Mouse (Mus musculus): ENCODE measurements around the gene Rfx4. TPM values are rescaled to one million over a fixed set of nuclear protein-coding genes. Genes with fewer than 3 reads are reported as not detected.
A peak's percentile ranks its signal among the peaks of the same experiment; 100 is the strongest.

Gene Rfx4
- total RNA-seq, 2 experiments from 2014 or later = not detected

GRCm38 (mm10) chr10:84858371-84858770 lies 102.5 kb downstream of the Rfx4 start:
- ATAC-seq (replicated peaks; ENCODE audit: poor library complexity, severe bottlenecking) = no peak

- no peak for ATAC-seq (replicated peaks; ENCODE audit: poor library complexity, severe bottlenecking)
These were observed 103.1 kb downstream of the Rfx4 start for GRCm38 (mm10) chr10:84858806-84859496.

DNA sequence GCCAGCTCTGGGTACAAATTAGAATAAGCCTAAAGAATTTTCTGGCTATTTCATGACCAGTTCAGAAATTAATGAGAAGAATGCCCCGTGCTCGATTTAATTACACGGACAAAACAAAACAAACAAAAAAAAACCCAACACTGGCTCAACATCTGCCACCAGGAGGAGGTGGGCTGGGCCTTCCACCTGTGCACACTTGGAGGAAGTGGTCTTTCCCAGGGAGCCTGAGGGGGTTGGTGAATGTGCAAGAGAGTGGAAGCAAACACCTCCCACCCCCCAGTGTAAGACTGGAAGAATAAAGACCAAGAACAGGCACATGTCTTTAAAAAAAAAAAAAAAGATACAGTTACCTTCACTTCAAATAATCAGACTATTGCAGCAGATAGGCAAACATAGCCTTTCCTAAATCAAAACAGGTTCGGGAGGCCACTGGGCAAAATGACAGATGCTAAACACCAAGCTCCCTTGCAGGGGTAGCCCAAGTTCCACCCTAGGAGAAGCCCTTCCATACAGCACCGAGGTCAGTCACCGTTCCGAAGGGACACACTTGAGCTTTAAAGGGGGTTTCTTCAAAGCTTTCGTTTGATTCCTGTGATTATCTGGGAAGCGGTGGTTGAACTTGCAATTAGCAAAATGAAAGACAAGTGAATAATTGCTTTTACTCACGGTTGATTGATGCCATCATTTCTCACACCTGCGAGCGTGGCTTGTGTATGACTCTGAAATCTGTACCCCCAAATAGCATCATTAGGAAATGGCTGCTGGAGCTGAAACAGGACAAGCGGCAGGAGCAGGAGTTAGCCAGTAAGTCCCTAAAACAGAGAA lies 103.9 kb downstream of the Rfx4 start:
- no peak for ATAC-seq (replicated peaks; ENCODE audit: poor library complexity, severe bottlenecking)

DNA sequence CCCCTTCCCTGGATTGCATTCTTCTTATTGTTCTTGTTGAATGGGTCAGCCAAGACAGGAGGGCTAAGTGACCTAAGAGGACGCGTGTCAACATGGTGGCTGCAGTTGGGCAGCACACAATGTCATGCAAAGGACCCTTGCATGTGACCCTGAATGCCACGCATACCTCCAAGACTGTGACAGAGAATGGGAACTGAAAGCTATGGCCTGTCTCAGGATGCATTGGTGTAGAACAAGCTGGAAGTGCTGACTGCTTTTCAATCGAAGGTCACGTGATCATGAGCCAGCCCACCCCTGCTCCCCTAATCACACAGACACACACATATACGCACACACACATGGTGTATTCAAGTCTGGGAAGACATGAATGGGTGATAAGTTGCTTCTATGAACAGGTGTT lies 107.6 kb downstream of the Rfx4 start:
- ATAC-seq (replicated peaks; ENCODE audit: poor library complexity, severe bottlenecking) = peak; percentile 22; the same call in 1 of the 2 replicates

DNA sequence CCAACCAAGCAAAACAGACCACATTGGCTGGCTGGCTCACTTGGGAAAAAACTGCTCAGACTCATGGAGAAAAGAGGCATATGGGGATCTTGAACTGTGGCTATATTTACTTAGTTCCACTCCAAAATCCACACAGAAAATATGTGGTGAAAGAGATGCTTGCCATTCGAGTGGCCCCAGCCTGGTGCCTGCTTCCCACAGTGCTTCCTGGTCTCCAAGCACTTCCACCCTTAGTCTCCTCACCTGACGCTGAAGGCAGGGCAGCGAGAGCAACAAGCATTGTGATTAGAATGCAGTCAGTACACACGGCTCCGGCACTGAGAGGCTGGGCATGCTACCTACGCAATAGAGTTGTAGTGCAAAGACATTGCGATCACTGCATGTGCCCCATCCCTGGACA lies 111.7 kb downstream of the Rfx4 start:
- ATAC-seq (replicated peaks; ENCODE audit: poor library complexity, severe bottlenecking) = no peak

- ATAC-seq (replicated peaks; ENCODE audit: poor library complexity, severe bottlenecking) = no peak
These were observed 115.4 kb downstream of the Rfx4 start for GRCm38 (mm10) chr10:84871285-84871684.

DNA sequence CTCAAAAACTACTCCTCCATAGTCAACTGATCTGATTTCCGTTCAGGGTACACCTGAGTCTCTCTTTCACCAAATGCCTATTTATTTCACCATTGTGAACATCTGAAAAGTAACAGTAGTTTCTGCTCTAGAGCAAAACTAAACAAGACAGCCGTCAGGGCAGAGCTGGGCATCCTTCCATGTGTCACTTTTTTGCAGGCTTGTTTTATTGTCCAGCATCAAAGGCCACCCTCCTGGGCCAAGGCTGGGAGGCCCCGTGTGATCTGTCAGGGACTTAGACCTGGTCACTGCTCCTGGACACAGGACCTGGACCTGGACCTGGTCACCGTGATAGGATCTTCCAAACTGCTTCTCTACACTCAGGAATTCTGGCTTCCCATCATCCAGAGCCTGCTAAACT lies 116.1 kb downstream of the Rfx4 start:
- ATAC-seq (replicated peaks; ENCODE audit: poor library complexity, severe bottlenecking) = no peak

GRCm38 (mm10) chr10:84879823-84880571 lies 124.1 kb downstream of the Rfx4 start:
- ATAC-seq (replicated peaks; ENCODE audit: poor library complexity, severe bottlenecking) = no peak

GRCm38 (mm10) chr10:84882528-84882927 lies 126.7 kb downstream of the Rfx4 start:
- ATAC-seq (replicated peaks; ENCODE audit: poor library complexity, severe bottlenecking) = no peak

DNA sequence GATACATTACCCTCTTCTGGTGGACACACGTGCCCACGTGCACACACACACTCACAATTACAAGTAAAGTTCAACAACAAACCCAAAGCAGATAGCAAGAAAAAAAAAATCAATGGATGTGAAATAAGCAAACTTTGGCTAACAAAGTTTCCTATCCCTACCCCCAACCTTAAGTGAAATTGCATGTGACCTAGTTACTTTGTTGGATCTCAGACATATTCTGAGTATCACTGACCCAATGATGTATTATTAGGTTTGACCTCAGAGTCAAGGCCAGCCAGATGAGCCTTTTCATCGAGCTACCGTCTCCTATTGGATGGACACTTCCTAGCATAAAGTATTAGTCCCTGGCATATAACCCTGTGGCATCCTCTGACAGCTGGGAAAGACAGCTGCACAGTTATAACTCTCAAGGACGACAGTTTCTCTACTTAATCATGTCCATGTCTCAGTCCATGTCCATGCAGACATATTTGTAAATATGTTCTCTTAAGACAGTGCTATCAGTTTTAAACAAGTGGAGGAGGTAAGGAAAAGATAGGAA lies 129.6 kb downstream of the Rfx4 start:
- no peak for ATAC-seq (replicated peaks; ENCODE audit: poor library complexity, severe bottlenecking)

DNA sequence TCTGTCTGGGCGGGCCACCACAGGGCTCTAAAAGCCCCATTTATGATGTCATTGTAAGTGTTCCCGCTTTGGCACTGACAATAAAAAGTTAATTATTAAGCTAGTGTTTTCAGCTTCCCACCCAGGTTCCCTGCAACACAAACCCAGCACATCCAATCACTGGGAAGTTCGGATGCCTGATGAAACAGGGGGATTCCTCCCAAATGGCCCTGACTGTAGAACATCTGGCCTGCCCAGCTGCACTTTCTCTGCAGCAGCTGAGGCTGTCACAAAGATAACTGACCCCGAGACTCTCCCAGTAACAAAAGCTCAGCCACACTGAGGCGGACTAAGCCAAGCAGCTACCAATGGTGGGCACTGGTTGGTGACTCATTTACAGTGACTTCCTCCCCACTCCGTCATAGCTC lies 130.4 kb downstream of the Rfx4 start:
- peak; percentile 89 for ATAC-seq (replicated peaks; ENCODE audit: poor library complexity, severe bottlenecking)

- no peak for ATAC-seq (replicated peaks; ENCODE audit: poor library complexity, severe bottlenecking)
These were observed 130.9 kb downstream of the Rfx4 start for GRCm38 (mm10) chr10:84886785-84887184.

DNA sequence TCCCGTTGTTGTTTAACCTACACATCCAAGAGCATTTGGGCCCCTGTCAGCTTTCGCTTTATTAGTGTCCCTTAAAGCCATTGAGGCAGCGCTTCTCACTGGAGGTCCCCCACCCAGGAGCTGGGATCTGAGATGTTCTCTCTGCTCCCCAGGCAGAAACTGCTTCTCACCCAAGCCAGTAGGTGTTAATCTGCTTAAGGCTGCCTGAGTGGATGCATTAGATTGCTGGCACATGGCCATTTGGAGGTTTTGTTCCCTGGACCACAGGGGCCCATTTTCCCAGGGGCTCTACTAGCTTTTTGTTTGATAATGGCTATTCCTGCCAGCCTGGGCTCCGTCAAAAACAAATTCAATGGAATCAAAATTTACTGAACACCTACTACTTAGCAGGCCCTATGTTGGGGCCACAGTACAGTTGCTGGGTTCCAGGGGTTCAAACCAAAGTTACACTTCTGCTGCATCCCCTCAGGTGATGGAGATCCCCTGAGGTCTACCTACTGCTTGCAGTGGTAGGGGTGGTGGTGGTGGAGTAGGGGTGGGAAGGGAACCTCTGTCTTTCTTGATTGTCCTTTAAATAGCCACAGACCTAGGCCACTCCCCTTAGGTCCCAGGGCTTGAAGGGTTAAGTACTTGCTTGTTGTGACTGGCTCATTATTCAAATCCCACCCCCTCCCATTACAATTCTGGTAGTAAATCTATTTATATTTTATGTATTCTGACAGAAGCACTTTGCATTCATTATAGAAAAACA lies 133.4 kb downstream of the Rfx4 start:
- no peak for ATAC-seq (replicated peaks; ENCODE audit: poor library complexity, severe bottlenecking)

- no peak for ATAC-seq (replicated peaks; ENCODE audit: poor library complexity, severe bottlenecking)
These were observed 140.0 kb downstream of the Rfx4 start for GRCm38 (mm10) chr10:84895810-84896358.

DNA sequence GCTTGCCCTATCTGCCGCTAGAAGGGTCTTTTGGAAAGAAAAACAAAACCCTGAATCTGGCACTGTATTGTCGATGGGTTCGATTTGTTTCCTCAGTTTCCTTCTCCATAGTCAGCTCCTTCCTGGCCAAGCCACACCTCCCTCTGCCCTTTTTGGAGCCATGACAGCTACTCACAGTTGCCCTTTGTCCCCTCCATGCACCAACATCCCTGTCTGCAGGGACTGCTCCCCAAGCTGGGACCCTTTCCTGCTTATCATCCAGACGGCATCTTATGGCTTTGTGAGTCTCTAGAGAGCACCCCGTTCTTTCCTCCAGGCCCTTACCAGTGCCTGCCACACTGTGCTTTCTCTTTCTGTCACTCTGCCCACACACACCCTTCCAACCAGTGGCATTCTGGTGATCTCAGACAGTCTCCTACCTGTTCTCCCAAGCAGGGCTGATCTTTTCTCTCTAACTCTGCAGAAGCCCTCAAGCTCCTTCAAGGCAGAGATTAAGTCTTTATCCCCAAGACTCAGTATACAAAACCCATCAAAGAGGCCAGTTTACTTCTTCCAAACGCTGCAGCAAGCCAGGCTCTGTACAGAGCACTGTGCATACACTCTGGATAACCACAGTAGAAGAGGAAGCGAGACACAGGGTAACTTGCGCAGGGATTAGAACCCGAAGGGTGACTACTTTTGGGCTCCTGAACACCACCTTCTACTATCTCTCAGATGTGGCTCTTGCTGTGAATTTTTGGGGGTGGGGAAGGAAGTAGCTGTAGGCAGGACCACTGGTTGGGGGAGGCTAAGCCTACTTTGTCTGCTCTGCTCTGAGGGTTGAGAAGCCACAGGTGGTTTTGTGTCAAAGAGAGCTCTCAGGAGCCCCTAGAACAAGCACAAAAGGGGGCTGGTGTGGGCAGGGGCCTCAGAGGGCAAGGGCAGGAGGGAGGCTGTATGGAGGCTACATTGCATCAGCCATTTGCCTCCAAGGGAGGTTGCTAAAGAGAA lies 141.4 kb downstream of the Rfx4 start:
- peak; percentile 73 for ATAC-seq (replicated peaks; ENCODE audit: poor library complexity, severe bottlenecking)

GRCm38 (mm10) chr10:84898144-84898979 lies 142.5 kb downstream of the Rfx4 start:
- ATAC-seq (replicated peaks; ENCODE audit: poor library complexity, severe bottlenecking) = no peak

DNA sequence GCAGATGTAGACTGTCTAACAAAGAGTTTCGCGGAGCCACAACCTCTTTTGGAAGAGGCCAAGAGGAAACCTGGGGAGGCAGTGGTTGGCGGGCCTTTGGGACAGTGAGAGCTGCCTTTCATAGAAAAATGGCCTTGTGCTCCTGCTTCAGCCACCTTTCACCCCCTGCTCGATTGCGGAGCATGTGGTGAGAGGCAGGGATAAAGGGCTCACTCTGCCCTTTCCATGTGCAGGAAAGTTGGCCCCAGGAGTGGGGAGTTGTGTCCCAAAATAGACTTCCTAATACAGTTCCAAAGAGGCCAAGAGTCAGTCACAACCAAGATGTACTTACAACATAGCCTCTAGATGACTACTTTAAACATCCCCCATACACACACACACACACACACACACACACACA lies 145.8 kb downstream of the Rfx4 start:
- ATAC-seq (replicated peaks; ENCODE audit: poor library complexity, severe bottlenecking) = no peak

DNA sequence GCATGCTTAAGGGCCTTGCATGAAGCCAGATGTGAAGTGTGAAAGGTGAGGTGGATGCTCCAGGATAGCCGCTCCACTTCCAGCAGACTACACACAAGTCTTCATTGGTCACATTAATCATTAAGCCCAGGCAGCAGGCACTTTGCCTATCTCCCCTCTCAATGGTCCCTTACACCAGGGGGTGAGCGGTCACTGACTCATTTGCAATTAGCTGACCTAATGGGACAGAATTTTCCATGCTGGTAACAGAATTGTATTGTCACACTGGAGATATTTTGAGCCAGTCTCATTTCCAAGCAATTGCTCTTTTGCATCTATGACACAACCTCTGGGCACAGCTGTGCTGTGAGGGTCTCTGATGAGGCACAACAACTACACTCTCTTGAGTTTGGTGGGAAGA lies 146.4 kb downstream of the Rfx4 start:
- ATAC-seq (replicated peaks; ENCODE audit: poor library complexity, severe bottlenecking) = no peak

Measured in granulocyte monocyte progenitor cell, adult 5-6 weeks (primary cell).